In genomic region chr5:124861463-124861862, GRCm38 (mm10) we compare ENCODE assay signal across 8 mouse cellular contexts. TPM values are rescaled to one million over a fixed set of nuclear protein-coding genes. Genes with fewer than 3 reads are reported as not detected.
DNase-seq lines count a peak whose midpoint lies in the region; ATAC-seq and TF ChIP-seq lines count a peak whose summit lies in the region.

No protein-coding gene starts in this region.

- ATAC-seq in granulocyte monocyte progenitor cell, adult 5-6 weeks (replicated peaks; ENCODE audit: poor library complexity, severe bottlenecking), result peak; percentile 7; the same call in 1 of the 2 replicates
- no peak; the same call in 1 of the 2 replicates for ATAC-seq in kidney, embryonic 15.5 days (replicated peaks; ENCODE audit: low FRiP score)
- 0 out of 2 replicates have a peak, but pooled peaks have one; percentile 0 for ATAC-seq in lung, embryonic 16.5 days (ENCODE audit: low read depth)
- no peak; the same call in 1 of the 2 replicates for ATAC-seq in monocyte, adult 5-6 weeks (replicated peaks; ENCODE audit: insufficient number of reproducible peaks, low FRiP score, low TSS enrichment, poor library complexity, severe bottlenecking)

- TF ChIP-seq CTCF in spleen, adult 2 months (IDR thresholded peaks at IDR 0.05; ENCODE audit: extremely low read depth, insufficient read depth, insufficient read length, insufficient replicate concordance), result no peak

- WGBS in kidney, embryonic 15.5 days, result under 1% methylated on average over 28 of the region's 33 CpGs
- WGBS in lung, embryonic 16.5 days, result under 1% methylated on average over 31 of the region's 33 CpGs
- 1% methylated on average over 33 of the region's 33 CpGs for WGBS in spleen, adult 2 months

- H3K27ac ChIP-seq in kidney, embryonic 15.5 days, result no peak overlapping the region; the same call in 1 of the 2 replicates
- H3K27ac ChIP-seq in lung, embryonic 16.5 days (ENCODE audit: low read length), result peak overlapping the region; percentile 61; the same call in 1 of the 2 replicates
- H3K27ac ChIP-seq in spleen, adult 2 months (ENCODE audit: insufficient read depth, low read length), result no peak overlapping the region

- TF ChIP-seq POLR2A in spleen, adult 2 months (IDR thresholded peaks at IDR 0.05; ENCODE audit: low read depth, low read length), result no peak

- peaks cover 10% of the 10 kb centered on the region for H3K36me3 ChIP-seq in kidney, embryonic 15.5 days
- H3K36me3 ChIP-seq in lung, embryonic 16.5 days (ENCODE audit: control insufficient read depth, insufficient read depth, low read length), result 0 out of 2 replicates have a peak, but pooled peaks cover 3% of the 10 kb centered on the region
- H3K36me3 ChIP-seq in spleen, adult 2 months (ENCODE audit: control insufficient read depth, insufficient read depth, low read length), result no peaks in the 10 kb centered on the region

- H3K4me3 ChIP-seq in kidney, embryonic 15.5 days (replicated peaks), result peak overlapping the region; percentile 97
- H3K4me3 ChIP-seq in lung, embryonic 16.5 days (ENCODE audit: low read length), result peak overlapping the region; percentile 94
- peak overlapping the region; percentile 69 for H3K4me3 ChIP-seq in spleen, adult 2 months (ENCODE audit: extremely low read depth, insufficient read depth, insufficient read length)

- H3K4me1 ChIP-seq in kidney, embryonic 15.5 days, result peaks cover 34% of the 10 kb centered on the region
- H3K4me1 ChIP-seq in lung, embryonic 16.5 days (replicated peaks; ENCODE audit: control insufficient read depth, insufficient read depth, low read length), result peaks cover 11% of the 10 kb centered on the region
- H3K4me1 ChIP-seq in spleen, adult 2 months (ENCODE audit: control insufficient read depth, insufficient read depth, insufficient read length), result peaks cover 11% of the 10 kb centered on the region

- peak overlapping the region; percentile 97 for H3K4me2 ChIP-seq in kidney, embryonic 15.5 days
- peak overlapping the region; percentile 97 for H3K4me2 ChIP-seq in lung, embryonic 16.5 days (ENCODE audit: low read depth, low read length)

- H3K9ac ChIP-seq in kidney, embryonic 15.5 days, result peak overlapping the region; percentile 52
- peak overlapping the region; percentile 57 for H3K9ac ChIP-seq in lung, embryonic 16.5 days (ENCODE audit: low read length)

- H3K27me3 ChIP-seq in kidney, embryonic 15.5 days, result peaks cover 34% of the 10 kb centered on the region
- H3K27me3 ChIP-seq in lung, embryonic 16.5 days (ENCODE audit: control insufficient read depth, insufficient read depth, low read depth, low read length), result peaks cover 20% of the 10 kb centered on the region
- H3K27me3 ChIP-seq in spleen, adult 2 months (ENCODE audit: control insufficient read depth, insufficient read depth, low read length), result peaks cover 12% of the 10 kb centered on the region

- H3K9me3 ChIP-seq in kidney, embryonic 15.5 days (replicated peaks), result no peaks in the 10 kb centered on the region
- H3K9me3 ChIP-seq in lung, embryonic 16.5 days (ENCODE audit: control insufficient read depth, low read length), result no peaks in the 10 kb centered on the region

- peak; percentile 40 for DNase-seq in urinary bladder, adult 2 months (ENCODE audit: low spot score)
- DNase-seq in urinary bladder, postnatal 10 days (ENCODE audit: low spot score), result no peak
- DNase-seq in cerebellum, adult 8-10 months, result peak; percentile 73
- DNase-seq in spleen, adult 2 months (ENCODE audit: low read depth in 1 of 2, low spot score in 2 of 2), result peak; percentile 17 to 45

RNA-seq across cellular contexts. Expression of gene Ccdc92, which starts 0.8 kb away (rescaled TPM):
- polyA plus RNA-seq in urinary bladder, adult 2 months (2012; rRNA removed), result 5.3 and 6.5 TPM in 2 replicates
- total RNA-seq in granulocyte monocyte progenitor cell, adult 5-6 weeks (2014; fragmentation: Nextera tagmentation), result not detected in 2 replicates
- 0.36 TPM in 1 of 2 replicates, not detected in the other for total RNA-seq in granulocyte monocyte progenitor cell, adult 5-6 weeks (2017)
- polyA plus RNA-seq in kidney, embryonic 15.5 days (2015; fragmentation: Nextera tagmentation; extraction: Ambion mirVana), result 9.1 and 9.7 TPM in 2 replicates
- polyA plus RNA-seq in lung, embryonic 16.5 days (2015; fragmentation: Nextera tagmentation; extraction: Ambion mirVana), result 9.9 and 11.7 TPM in 2 replicates
- polyA plus RNA-seq in spleen, adult 2 months (2012; rRNA removed), result 4.9 and 6.0 TPM in 2 replicates
- total RNA-seq in monocyte, adult 5-6 weeks (2017), result 0.96 to 9.1 TPM (median 1.6 TPM) in 3 replicates

RNA-seq across cellular contexts. Expression of gene Zfp664, which starts 1.0 kb away (rescaled TPM):
- 35.8 and 38.3 TPM in 2 replicates for polyA plus RNA-seq in urinary bladder, adult 2 months (2012; rRNA removed)
- total RNA-seq in granulocyte monocyte progenitor cell, adult 5-6 weeks (2014; fragmentation: Nextera tagmentation), result 12.6 and 13.1 TPM in 2 replicates
- 8.8 and 11.6 TPM in 2 replicates for total RNA-seq in granulocyte monocyte progenitor cell, adult 5-6 weeks (2017)
- polyA plus RNA-seq in kidney, embryonic 15.5 days (2015; fragmentation: Nextera tagmentation; extraction: Ambion mirVana), result 118 and 126 TPM in 2 replicates
- polyA plus RNA-seq in lung, embryonic 16.5 days (2015; fragmentation: Nextera tagmentation; extraction: Ambion mirVana), result 91.1 and 92.9 TPM in 2 replicates
- 7.9 and 10.1 TPM in 2 replicates for polyA plus RNA-seq in spleen, adult 2 months (2012; rRNA removed)
- 5.8 to 25.7 TPM (median 19.3 TPM) in 3 replicates for total RNA-seq in monocyte, adult 5-6 weeks (2017)

Comparison
In these comparisons a context has a peak if more than half of its experiments do, and no peak if none do; other contexts are left out.
1. ATAC-seq: peak in granulocyte monocyte progenitor cell, adult 5-6 weeks (single experiment) and lung, embryonic 16.5 days (single experiment); none in kidney, embryonic 15.5 days (single experiment) and monocyte, adult 5-6 weeks (single experiment).
2. Peak in every context shown above with its lines, with median percentiles within 50 percentile points of each other: H3K4me3 ChIP-seq.